Mouse (Mus musculus) intestine, postnatal 0 days (tissue): ENCODE data around the gene Ifnar1. TPM values are rescaled to one million over a fixed set of nuclear protein-coding genes. Genes with fewer than 3 reads are reported as not detected.

Experiments used
- ATAC-seq: fragments of 200-750 bp; cut with Nextera tagmentation; 2 replicates; pipeline ENCODE4 v1.8.0; 2017; ENCODE audit warnings: mild to moderate bottlenecking, moderate TSS enrichment, moderate library complexity
- H3K27ac ChIP-seq: fragments of 300-500 bp; sonication (generic); 2 replicates; pipeline ENCODE4 v1.5.1; 2014; ENCODE audit warnings: mild to moderate bottlenecking, low read depth, low read length, moderate library complexity
- H3K27me3 ChIP-seq: fragments of 300-500 bp; sonication (generic); replicated peaks from 2 replicates; pipeline ENCODE4 v1.6.1; 2014; ENCODE audit warnings: low read length, mixed read lengths; ENCODE audit not compliant: control insufficient read depth, insufficient read depth
- H3K36me3 ChIP-seq: fragments of 300-500 bp; sonication (generic); 2 replicates; pipeline ENCODE4 v1.6.1; 2014; ENCODE audit warnings: mild to moderate bottlenecking, moderate library complexity; ENCODE audit not compliant: control insufficient read depth, insufficient read depth
- H3K4me1 ChIP-seq: fragments of 300-500 bp; sonication (generic); replicated peaks from 2 replicates; pipeline ENCODE4 v1.6.1; 2014; ENCODE audit warnings: antibody characterized with exemption, low read length, mixed read lengths; ENCODE audit not compliant: control insufficient read depth, insufficient read depth
- H3K4me2 ChIP-seq: fragments of 300-500 bp; sonication (generic); replicated peaks from 2 replicates; pipeline ENCODE4 v1.6.1; 2014; ENCODE audit warnings: low read depth, mild to moderate bottlenecking, moderate library complexity
- H3K4me3 ChIP-seq: fragments of 300-500 bp; sonication (generic); 2 replicates; pipeline ENCODE4 v1.5.1; 2014; ENCODE audit warnings: low read depth, low read length
- H3K9ac ChIP-seq: fragments of 300-500 bp; sonication (generic); 2 replicates; pipeline ENCODE4 v1.6.1; 2014; ENCODE audit warnings: mild to moderate bottlenecking, low read depth, low read length
- H3K9me3 ChIP-seq: fragments of 300-500 bp; sonication (generic); 2 replicates; pipeline ENCODE4 v1.6.1; 2016; ENCODE audit warnings: mixed run types; ENCODE audit not compliant: control insufficient read depth
- CTCF ChIP-seq: sonication (generic); IDR thresholded peaks from 2 replicates; pipeline ENCODE4 v1.5.1; 2016; ENCODE audit warnings: low read depth, mild to moderate bottlenecking, control low read depth, antibody characterized with exemption, moderate library complexity
- WGBS: fragments of 180-500 bp; shearing (Covaris S2); extraction: QIAGEN DNeasy Blood & Tissue Kit; methylation state at CpG from one replicate; pipeline ENCODE4 v1.1.7; 2014; 5-methylcytosine and 5-hydroxymethylcytosine counted together
- polyA plus RNA-seq: library from polyadenylated mRNA; unstranded; fragments of >200 nt; fragmentation: Nextera tagmentation; extraction: Ambion mirVana; gene quantifications from 2 replicates; pipeline ENCODE4 v1.2.1, GENCODE M21; 2015

Gene Ifnar1
- polyA plus RNA-seq, 1 experiment from 2014 or later = 18.2 TPM

- no peaks in the 10 kb centered on the region for H3K36me3 ChIP-seq
- WGBS = 67% methylated on average over 5 of the region's 5 CpGs
- ATAC-seq = no peak
These were observed 26.1 kb upstream of the Ifnar1 start for GRCm38 (mm10) chr16:91458976-91459375.

DNA sequence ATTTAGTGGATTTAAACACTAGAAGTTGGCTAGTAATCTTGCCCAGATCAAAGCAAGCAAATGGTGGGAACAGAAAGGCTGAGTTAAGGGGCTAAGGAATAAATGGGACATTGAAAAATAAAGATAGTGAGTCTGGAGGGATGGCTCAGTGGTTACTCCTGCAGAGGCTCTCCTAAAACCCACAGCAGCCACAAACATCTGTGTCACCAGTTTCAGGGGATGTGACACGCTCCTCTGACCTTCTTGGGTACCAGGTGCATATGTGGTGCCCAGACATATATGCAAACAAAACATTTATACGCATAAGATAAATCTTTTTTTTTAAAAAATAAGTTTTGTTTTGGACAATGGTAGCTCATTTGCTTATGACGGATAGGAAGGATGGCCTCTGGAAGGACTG is 25.6 kb upstream of the Ifnar1 start:
- Histone ChIP-seq H3K36me3 (no peaks in the 10 kb centered on the region), H3K9ac (no peak overlapping the region), H3K27me3 (no peaks in the 10 kb centered on the region), H3K4me2 (no peak overlapping the region), H3K27ac (no peak overlapping the region), H3K4me3 (no peak overlapping the region), H3K9me3 (no peaks in the 10 kb centered on the region), H3K4me1 (0 out of 2 replicates have a peak, but pooled peaks cover 3% of the 10 kb centered on the region)
- ATAC-seq = no peak
- TF ChIP-seq CTCF = no peak
- 91% methylated on average over 3 of the region's 3 CpGs for WGBS

More at GRCm38 (mm10) chr16:91458976-91459375, 26.1 kb upstream of the Ifnar1 start:
- H3K4me1 ChIP-seq = no peaks in the 10 kb centered on the region
- no peaks in the 10 kb centered on the region for H3K27me3 ChIP-seq
- no peak for TF ChIP-seq CTCF
- H3K27ac ChIP-seq = no peak overlapping the region
- H3K9ac ChIP-seq = no peak overlapping the region
- H3K4me3 ChIP-seq = no peak overlapping the region
- H3K9me3 ChIP-seq = no peaks in the 10 kb centered on the region
- H3K4me2 ChIP-seq = no peak overlapping the region

DNA sequence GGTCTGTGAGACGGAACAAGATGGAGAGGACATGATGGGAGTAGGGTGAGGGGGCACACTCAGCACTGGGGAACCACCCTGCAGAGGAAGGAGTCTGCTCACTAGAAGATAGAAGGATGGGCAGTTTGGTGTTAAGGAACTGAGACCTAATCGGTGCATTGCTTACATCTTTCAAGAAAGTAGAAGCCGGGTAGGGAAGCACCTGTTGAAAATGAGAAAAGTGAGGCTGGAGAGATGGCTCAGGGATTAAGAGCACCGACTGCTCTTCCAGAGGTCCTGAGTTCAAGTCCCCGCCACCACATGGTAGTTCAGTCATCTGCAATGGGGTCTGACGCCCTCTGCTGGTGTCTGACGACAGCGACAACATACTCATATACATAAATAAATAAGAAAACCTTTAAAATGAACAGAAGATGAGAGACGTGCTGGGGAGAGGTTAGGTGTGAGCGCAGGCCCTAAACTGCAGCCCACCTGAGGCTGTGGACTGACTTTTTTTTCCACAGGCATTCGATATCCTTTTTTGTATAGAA is 25.1 kb upstream of the Ifnar1 start:
- H3K36me3 ChIP-seq = no peaks in the 10 kb centered on the region
- H3K4me2 ChIP-seq = no peak overlapping the region
- no peak overlapping the region for H3K9ac ChIP-seq
- H3K9me3 ChIP-seq = no peaks in the 10 kb centered on the region
- H3K27me3 ChIP-seq = no peaks in the 10 kb centered on the region
- 69% methylated on average over 11 of the region's 11 CpGs for WGBS
- H3K27ac ChIP-seq = no peak overlapping the region
- 0 out of 2 replicates have a peak, but pooled peaks cover 3% of the 10 kb centered on the region for H3K4me1 ChIP-seq
- no peak overlapping the region for H3K4me3 ChIP-seq
- TF ChIP-seq CTCF = peak; percentile 61
- no peak for ATAC-seq

GRCm38 (mm10) chr16:91461066-91461638 is 23.9 kb upstream of the Ifnar1 start:
- H3K27me3 ChIP-seq = no peaks in the 10 kb centered on the region
- WGBS = 67% methylated on average over 11 of the region's 11 CpGs
- H3K27ac ChIP-seq = no peak overlapping the region
- H3K9ac ChIP-seq = no peak overlapping the region
- no peaks in the 10 kb centered on the region for H3K9me3 ChIP-seq
- H3K4me2 ChIP-seq = no peak overlapping the region
- ATAC-seq = no peak
- H3K4me1 ChIP-seq = peaks cover 3% of the 10 kb centered on the region; the same call in 1 of the 2 replicates
- no peaks in the 10 kb centered on the region for H3K36me3 ChIP-seq
- no peak overlapping the region for H3K4me3 ChIP-seq
- no peak for TF ChIP-seq CTCF

DNA sequence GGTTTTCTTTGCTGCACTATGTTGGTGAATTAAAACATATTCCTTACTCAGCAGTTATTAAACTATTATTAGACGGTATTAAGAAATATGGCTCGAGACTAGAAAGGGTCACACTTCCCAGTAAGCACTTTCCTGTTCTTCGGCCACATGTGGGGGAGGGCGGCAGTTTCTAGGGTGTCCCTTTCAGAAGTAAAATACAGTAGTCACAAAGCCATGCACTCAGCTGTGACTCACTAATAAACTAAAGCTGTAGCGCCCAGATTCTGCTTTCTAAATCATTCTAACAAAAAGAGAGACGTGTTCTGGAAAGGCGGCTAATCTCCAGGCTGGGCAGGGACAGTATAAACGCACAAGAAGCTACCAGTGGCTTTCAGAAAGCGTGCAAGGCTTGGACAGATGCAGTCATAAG is 23.3 kb upstream of the Ifnar1 start:
- no peak overlapping the region for H3K4me3 ChIP-seq
- H3K4me1 ChIP-seq = peaks cover 3% of the 10 kb centered on the region; the same call in 1 of the 2 replicates
- no peak for ATAC-seq
- H3K9me3 ChIP-seq = no peaks in the 10 kb centered on the region
- no peaks in the 10 kb centered on the region for H3K27me3 ChIP-seq
- no peak overlapping the region for H3K9ac ChIP-seq
- no peak overlapping the region for H3K4me2 ChIP-seq
- WGBS = 53% methylated on average over 9 of the region's 9 CpGs
- no peak for TF ChIP-seq CTCF
- H3K27ac ChIP-seq = no peak overlapping the region
- no peaks in the 10 kb centered on the region for H3K36me3 ChIP-seq

- 83% methylated on average over 3 of the region's 3 CpGs for WGBS
- no peak for TF ChIP-seq CTCF
- Histone ChIP-seq H3K4me2 (no peak overlapping the region), H3K9ac (no peak overlapping the region), H3K27ac (no peak overlapping the region), H3K36me3 (no peaks in the 10 kb centered on the region), H3K9me3 (no peaks in the 10 kb centered on the region), H3K4me1 (peaks cover 3% of the 10 kb centered on the region; the same call in 1 of the 2 replicates), H3K27me3 (no peaks in the 10 kb centered on the region), H3K4me3 (no peak overlapping the region)
- ATAC-seq = no peak
These were observed 22.4 kb upstream of the Ifnar1 start for GRCm38 (mm10) chr16:91462644-91463043.
